Mouse (Mus musculus) thymus, adult 18-20 months (tissue): ENCODE results near the gene Cypt3.

Experiments
- DNase-seq, 2 experiments: peaks; one replicate each; pipeline ENCODE4 v3.0.0; 2022; ENCODE audit warnings: mixed read lengths in 2 of 2

Cypt3 gene

GRCm38 (mm10) chrX:153558293-153558692 is at the start of gene Cypt3:
Gene Cypt3 (plus strand): TSS chrX:153558593.
- no peak for DNase-seq

GRCm38 (mm10) chrX:153515491-153515890 is 42.9 kb upstream of the Cypt3 start:
- DNase-seq: no peak

GRCm38 (mm10) chrX:153528399-153528798 is 30.0 kb upstream of the Cypt3 start:
- no peak for DNase-seq

- DNase-seq: no peak
Observed at GRCm38 (mm10) chrX:153556634-153557033, 1.8 kb upstream of the Cypt3 start.

GRCm38 (mm10) chrX:153564650-153565049 is 6.3 kb downstream of the Cypt3 start:
- DNase-seq: no peak

GRCm38 (mm10) chrX:153599583-153599982 is 41.2 kb downstream of the Cypt3 start:
- DNase-seq: no peak
